Mouse (Mus musculus) forebrain, embryonic 12.5 days (tissue): ENCODE data around the gene Hnrnpd. TPM values are rescaled to one million over a fixed set of nuclear protein-coding genes. Genes with fewer than 3 reads are reported as not detected.
A peak's percentile ranks its signal among the peaks of the same experiment; 100 is the strongest.

Source experiments
- ATAC-seq: fragments of 200-750 bp; cut with Nextera tagmentation; 2 replicates; pipeline ENCODE4 v1.8.0; 2017; ENCODE audit warnings: moderate TSS enrichment; ENCODE audit not compliant: low FRiP score
- H3K27ac ChIP-seq: fragments of 300-500 bp; sonication (generic); 2 replicates; pipeline ENCODE4 v1.5.1; 2016; ENCODE audit warnings: mild to moderate bottlenecking
- H3K27me3 ChIP-seq: fragments of 300-500 bp; sonication (generic); 2 replicates; pipeline ENCODE4 v1.6.1; 2016; ENCODE audit warnings: mild to moderate bottlenecking
- H3K36me3 ChIP-seq: fragments of 300-500 bp; sonication (generic); replicated peaks from 2 replicates; pipeline ENCODE4 v1.6.1; 2016; ENCODE audit warnings: mild to moderate bottlenecking
- H3K4me1 ChIP-seq: fragments of 300-500 bp; sonication (generic); 2 replicates; pipeline ENCODE4 v1.6.1; 2016
- H3K4me2 ChIP-seq: fragments of 300-500 bp; sonication (generic); 2 replicates; pipeline ENCODE4 v1.6.1; 2016; ENCODE audit warnings: mild to moderate bottlenecking, moderate library complexity
- H3K4me3 ChIP-seq: fragments of 300-500 bp; sonication (generic); replicated peaks from 2 replicates; pipeline ENCODE4 v1.5.1; 2016; ENCODE audit warnings: mild to moderate bottlenecking
- H3K9ac ChIP-seq: fragments of 300-500 bp; sonication (generic); 2 replicates; pipeline ENCODE4 v1.6.1; 2016; ENCODE audit warnings: mild to moderate bottlenecking
- H3K9me3 ChIP-seq: fragments of 300-500 bp; sonication (generic); 2 replicates; pipeline ENCODE4 v1.6.1; 2016
- WGBS: fragments of 180-500 bp; shearing (Covaris S2); methylation state at CpG from one replicate; pipeline ENCODE4 v1.1.7; 2016; 5-methylcytosine and 5-hydroxymethylcytosine counted together
- polyA plus RNA-seq: library from polyadenylated mRNA; unstranded; fragments of >200 nt; fragmentation: Nextera tagmentation; extraction: Ambion mirVana; gene quantifications from 2 replicates; pipeline ENCODE4 v1.2.1, GENCODE M21; 2016

The Hnrnpd gene
- polyA plus RNA-seq, 1 experiment from 2014 or later = 515 TPM

GRCm38 (mm10) chr5:99994680-99995079, 15.9 kb upstream of the Hnrnpd start:
- H3K4me1 ChIP-seq = no peaks in the 10 kb centered on the region
- no peaks in the 10 kb centered on the region for H3K9me3 ChIP-seq
- H3K4me3 ChIP-seq = no peak overlapping the region
- 92% methylated on average over 3 of the region's 3 CpGs for WGBS
- no peak overlapping the region for H3K9ac ChIP-seq
- H3K4me2 ChIP-seq = no peak overlapping the region
- H3K27me3 ChIP-seq = no peaks in the 10 kb centered on the region
- H3K27ac ChIP-seq = no peak overlapping the region
- ATAC-seq = no peak
- H3K36me3 ChIP-seq = no peaks in the 10 kb centered on the region

- Histone ChIP-seq H3K36me3 (no peaks in the 10 kb centered on the region), H3K4me1 (no peaks in the 10 kb centered on the region), H3K9me3 (no peaks in the 10 kb centered on the region), H3K4me2 (no peak overlapping the region), H3K27ac (no peak overlapping the region), H3K27me3 (no peaks in the 10 kb centered on the region), H3K4me3 (no peak overlapping the region), H3K9ac (no peak overlapping the region)
- 84% methylated on average over 3 of the region's 3 CpGs for WGBS
- ATAC-seq = no peak
These were observed 15.4 kb upstream of the Hnrnpd start for GRCm38 (mm10) chr5:99994166-99994565.

GRCm38 (mm10) chr5:99983452-99984061, 4.8 kb upstream of the Hnrnpd start:
- H3K27ac ChIP-seq = no peak overlapping the region
- peaks cover 12% of the 10 kb centered on the region for H3K4me1 ChIP-seq
- no peak for ATAC-seq
- no peak overlapping the region for H3K9ac ChIP-seq
- H3K4me3 ChIP-seq = no peak overlapping the region
- no peak overlapping the region for H3K4me2 ChIP-seq
- H3K9me3 ChIP-seq = no peaks in the 10 kb centered on the region
- H3K36me3 ChIP-seq = no peaks in the 10 kb centered on the region
- H3K27me3 ChIP-seq = no peaks in the 10 kb centered on the region
- 93% methylated on average over 9 of the region's 9 CpGs for WGBS

DNA sequence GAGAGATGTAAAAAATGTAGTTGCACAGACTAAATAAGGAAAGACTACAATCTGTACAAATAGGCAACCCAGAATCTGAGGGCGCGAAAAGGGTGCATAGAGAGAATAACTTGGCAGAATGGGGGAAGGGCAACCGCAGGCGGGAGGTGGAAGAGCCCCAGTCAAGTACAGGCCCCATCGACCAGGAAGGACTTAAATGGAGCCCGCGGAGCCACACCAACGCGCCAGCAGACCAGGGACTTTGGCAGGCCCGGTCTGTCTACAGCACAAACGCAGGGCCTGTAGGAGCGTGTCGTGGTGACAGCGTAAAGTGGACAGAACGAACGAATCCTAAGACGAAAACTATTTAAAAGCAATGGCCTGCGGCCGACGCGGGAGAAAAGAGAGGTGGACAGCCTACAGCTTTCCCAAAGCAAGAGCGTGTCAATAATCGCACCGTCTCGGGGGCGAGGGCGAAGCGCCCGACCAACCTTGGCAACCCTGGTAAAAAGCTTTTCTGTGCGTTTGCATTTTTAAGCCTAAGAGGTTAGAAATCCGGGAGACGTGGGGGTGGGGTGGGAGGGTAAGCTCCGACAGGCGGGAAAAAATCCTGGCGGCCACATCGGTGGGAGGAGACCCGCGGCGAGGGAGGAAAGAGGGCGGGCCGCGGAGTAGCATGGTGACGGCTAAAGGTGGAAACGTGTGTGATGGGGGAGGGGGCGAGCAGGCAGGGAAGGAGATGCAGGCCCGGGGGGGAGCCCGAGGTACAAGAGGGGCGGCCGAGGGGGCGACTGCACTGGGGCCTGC, 1.0 kb downstream of the Hnrnpd start:
- H3K36me3 ChIP-seq = peaks cover 10% of the 10 kb centered on the region

GRCm38 (mm10) chr5:99976334-99976955, 2.3 kb downstream of the Hnrnpd start:
- no peaks in the 10 kb centered on the region for H3K9me3 ChIP-seq
- H3K4me2 ChIP-seq = peak overlapping the region; percentile 84
- H3K27me3 ChIP-seq = no peaks in the 10 kb centered on the region
- H3K27ac ChIP-seq = no peak overlapping the region
- peaks cover 10% of the 10 kb centered on the region for H3K36me3 ChIP-seq
- peaks cover 45% of the 10 kb centered on the region for H3K4me1 ChIP-seq
- H3K9ac ChIP-seq = peak overlapping the region; percentile 98
- peak overlapping the region; percentile 96 for H3K4me3 ChIP-seq
- WGBS = 14% methylated on average over 8 of the region's 8 CpGs
- ATAC-seq = no peak

More for the DNA sequence above, 1.0 kb downstream of the Hnrnpd start:
- peak overlapping the region; percentile 84 for H3K4me2 ChIP-seq
- H3K27ac ChIP-seq = peak overlapping the region; percentile 99
- peak overlapping the region; percentile 98 for H3K9ac ChIP-seq
- no peaks in the 10 kb centered on the region for H3K9me3 ChIP-seq
- H3K4me1 ChIP-seq = peaks cover 45% of the 10 kb centered on the region
- WGBS = under 1% methylated on average over 50 of the region's 50 CpGs
- H3K27me3 ChIP-seq = no peaks in the 10 kb centered on the region
- ATAC-seq = peak; percentile 60
- peak overlapping the region; percentile 96 for H3K4me3 ChIP-seq

GRCm38 (mm10) chr5:99975776-99976175, 3.0 kb downstream of the Hnrnpd start:
- peaks cover 12% of the 10 kb centered on the region for H3K36me3 ChIP-seq
- 83% methylated on average over 1 of the region's 1 CpGs for WGBS

GRCm38 (mm10) chr5:99975061-99975460, 3.7 kb downstream of the Hnrnpd start:
- Histone ChIP-seq H3K9me3 (no peaks in the 10 kb centered on the region), H3K4me1 (peaks cover 40% of the 10 kb centered on the region), H3K27ac (no peak overlapping the region), H3K4me3 (peak overlapping the region; percentile 19), H3K9ac (no peak overlapping the region), H3K4me2 (peak overlapping the region; percentile 84), H3K27me3 (no peaks in the 10 kb centered on the region), H3K36me3 (peaks cover 18% of the 10 kb centered on the region)
- no peak for ATAC-seq
- 73% methylated on average over 4 of the region's 4 CpGs for WGBS

More at GRCm38 (mm10) chr5:99975776-99976175, 3.0 kb downstream of the Hnrnpd start:
- ATAC-seq = no peak
- no peak overlapping the region for H3K9ac ChIP-seq
- peak overlapping the region; percentile 96 for H3K4me3 ChIP-seq
- H3K9me3 ChIP-seq = no peaks in the 10 kb centered on the region
- H3K4me2 ChIP-seq = peak overlapping the region; percentile 84
- H3K4me1 ChIP-seq = peaks cover 45% of the 10 kb centered on the region
- no peaks in the 10 kb centered on the region for H3K27me3 ChIP-seq
- no peak overlapping the region for H3K27ac ChIP-seq

DNA sequence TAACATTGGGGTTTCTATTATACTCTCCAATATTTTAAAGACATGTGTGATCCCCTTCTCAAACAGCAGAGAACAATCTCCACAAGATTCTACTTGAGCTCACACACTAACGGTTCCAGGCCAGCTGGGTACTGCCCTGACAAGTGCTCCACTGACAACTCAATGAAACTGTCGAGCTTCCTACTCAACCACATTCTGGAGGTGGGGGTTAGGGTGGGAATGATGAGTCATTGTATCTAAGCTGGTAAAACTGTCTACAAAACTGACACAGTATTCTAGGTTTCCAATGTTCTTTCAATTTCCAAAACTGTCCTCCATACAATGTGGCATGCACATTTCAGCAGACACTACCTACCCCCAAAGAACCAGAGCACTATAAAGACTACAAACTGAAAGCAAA, 4.8 kb downstream of the Hnrnpd start:
- Histone ChIP-seq H3K27me3 (no peaks in the 10 kb centered on the region), H3K4me1 (peaks cover 33% of the 10 kb centered on the region), H3K36me3 (peaks cover 24% of the 10 kb centered on the region), H3K9me3 (no peaks in the 10 kb centered on the region), H3K4me3 (no peak overlapping the region), H3K27ac (no peak overlapping the region), H3K4me2 (peak overlapping the region; percentile 84), H3K9ac (no peak overlapping the region)
- ATAC-seq = no peak
- 34% methylated on average over 2 of the region's 2 CpGs for WGBS

GRCm38 (mm10) chr5:99959960-99960359, 18.8 kb downstream of the Hnrnpd start:
- no peaks in the 10 kb centered on the region for H3K4me1 ChIP-seq
- H3K4me3 ChIP-seq = no peak overlapping the region
- H3K9ac ChIP-seq = no peak overlapping the region
- no peak overlapping the region for H3K4me2 ChIP-seq
- no peaks in the 10 kb centered on the region for H3K27me3 ChIP-seq
- no peak for ATAC-seq
- peaks cover 61% of the 10 kb centered on the region for H3K36me3 ChIP-seq
- H3K27ac ChIP-seq = no peak overlapping the region
- WGBS = 85% methylated on average over 2 of the region's 2 CpGs
- no peaks in the 10 kb centered on the region for H3K9me3 ChIP-seq

DNA sequence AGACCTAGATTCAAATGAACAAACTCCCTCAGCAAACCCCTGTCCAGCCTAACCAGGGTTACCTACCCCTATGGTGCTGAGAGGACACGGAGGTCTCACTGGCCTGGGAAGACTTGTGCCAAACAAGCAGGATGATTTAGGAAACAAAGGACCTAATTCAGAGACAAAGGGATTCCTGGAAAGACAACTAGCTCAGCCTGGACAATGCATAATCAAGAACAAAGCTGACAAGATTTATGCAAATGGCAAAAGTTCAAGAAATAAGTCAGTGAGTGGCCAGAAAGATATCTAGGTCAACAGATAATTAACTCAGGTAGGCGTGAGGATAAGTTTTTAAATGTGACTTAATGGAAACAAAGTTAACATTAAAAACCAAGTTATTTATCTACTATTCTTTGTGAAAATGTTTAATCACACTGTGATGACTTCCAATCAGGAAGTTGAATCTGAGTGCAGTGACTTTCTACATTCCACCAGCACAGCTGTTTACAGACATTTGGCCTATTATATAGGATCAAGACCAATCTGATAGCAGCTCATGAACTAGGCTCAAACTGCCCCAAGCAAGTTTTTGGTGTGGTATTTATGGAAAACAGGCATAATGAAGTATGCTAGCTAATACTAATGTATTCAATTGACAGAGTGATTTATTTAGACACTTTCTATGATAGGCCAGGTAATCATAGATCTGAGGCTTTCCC, 19.4 kb downstream of the Hnrnpd start:
- H3K9me3 ChIP-seq = no peaks in the 10 kb centered on the region
- ATAC-seq = no peak
- no peak overlapping the region for H3K4me3 ChIP-seq
- no peak overlapping the region for H3K27ac ChIP-seq
- 77% methylated on average over 2 of the region's 2 CpGs for WGBS
- peaks cover 5% of the 10 kb centered on the region for H3K4me1 ChIP-seq
- H3K27me3 ChIP-seq = no peaks in the 10 kb centered on the region
- no peak overlapping the region for H3K4me2 ChIP-seq
- no peak overlapping the region for H3K9ac ChIP-seq
- peaks cover 58% of the 10 kb centered on the region for H3K36me3 ChIP-seq

DNA sequence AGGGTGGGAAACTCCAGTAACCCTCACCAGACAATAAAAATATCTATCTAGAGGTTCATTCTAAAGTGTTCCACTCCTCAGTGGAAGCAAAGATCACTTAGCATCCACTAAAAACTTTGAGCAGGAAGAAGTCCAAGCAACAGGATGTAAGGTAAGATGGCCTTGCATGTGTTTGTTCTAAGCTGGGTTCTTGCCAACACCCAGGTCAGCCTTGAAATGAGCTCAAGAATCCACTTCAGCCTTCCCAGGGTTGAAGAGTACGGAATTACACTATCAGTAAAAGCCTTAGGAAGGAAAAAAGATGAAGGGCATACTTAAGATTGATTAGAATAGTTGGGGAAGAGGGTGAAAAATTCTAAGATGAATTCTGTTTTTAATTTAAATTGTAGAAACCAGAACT, 20.1 kb downstream of the Hnrnpd start:
- H3K9me3 ChIP-seq = no peaks in the 10 kb centered on the region
- H3K4me3 ChIP-seq = no peak overlapping the region
- no peak overlapping the region for H3K9ac ChIP-seq
- 97% methylated on average over 1 of the region's 1 CpGs for WGBS
- H3K27ac ChIP-seq = no peak overlapping the region
- no peak for ATAC-seq
- H3K4me2 ChIP-seq = no peak overlapping the region
- peaks cover 12% of the 10 kb centered on the region for H3K4me1 ChIP-seq
- H3K27me3 ChIP-seq = no peaks in the 10 kb centered on the region
- peaks cover 50% of the 10 kb centered on the region for H3K36me3 ChIP-seq

GRCm38 (mm10) chr5:99953883-99954282, 24.9 kb downstream of the Hnrnpd start:
- H3K36me3 ChIP-seq = peaks cover 23% of the 10 kb centered on the region
- 8% methylated on average over 1 of the region's 1 CpGs for WGBS
- ATAC-seq = peak; percentile 63
- H3K4me2 ChIP-seq = no peak overlapping the region
- peaks cover 15% of the 10 kb centered on the region for H3K4me1 ChIP-seq
- no peaks in the 10 kb centered on the region for H3K9me3 ChIP-seq
- H3K9ac ChIP-seq = no peak overlapping the region
- no peaks in the 10 kb centered on the region for H3K27me3 ChIP-seq
- no peak overlapping the region for H3K4me3 ChIP-seq
- peak overlapping the region; percentile 73; the same call in 1 of the 2 replicates for H3K27ac ChIP-seq
